Mouse (Mus musculus) heart, postnatal 25 days (tissue): ENCODE measurements around the gene St3gal5. TPM values are rescaled to one million over a fixed set of nuclear protein-coding genes. Genes with fewer than 3 reads are reported as not detected.

Experiments used
- DNase-seq: peaks from one replicate; pipeline ENCODE4 v3.0.0; 2022; ENCODE audit warnings: low spot score
- intact Hi-C: fragments of 180-260 bp; cut with DNase I; formaldehyde crosslinking; loops from one replicate; pipeline ENCODE4 v1.15.1; 2025
- total RNA-seq, 2 experiments: library from RNA; stranded (reverse); gene quantifications; 2 replicates each; pipeline ENCODE4 v1.2.3; 2021

Gene St3gal5
- total RNA-seq, 2 experiments from 2014 or later: 56.3 to 58.1 TPM

DNA sequence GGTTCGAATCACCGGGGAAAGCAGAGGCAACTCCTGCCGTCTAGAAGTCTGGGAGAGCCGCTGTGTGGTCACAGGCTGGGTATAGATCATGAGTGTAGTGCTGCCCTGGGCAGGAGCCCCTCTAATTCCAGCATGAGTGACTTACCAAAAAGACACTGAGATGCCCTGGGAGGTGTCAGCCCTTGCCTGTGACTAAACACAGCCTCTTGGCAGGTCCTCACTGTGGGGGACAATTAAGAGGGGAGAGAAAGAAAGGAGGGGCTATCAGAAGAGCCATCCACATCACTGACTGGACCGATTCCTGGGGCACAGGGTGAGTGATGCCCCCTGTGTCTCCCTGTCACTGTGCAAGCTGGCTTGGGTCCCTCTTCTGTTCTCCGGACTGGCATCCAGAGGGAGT, 89.4 kb downstream of the St3gal5 start:
- intact Hi-C loops: loop anchor here (1.0 to 5.0 kb wide), 4 partner anchors 30 to 220 kb away; no protein-coding TSS in a partner anchor
- no peak for DNase-seq

DNA sequence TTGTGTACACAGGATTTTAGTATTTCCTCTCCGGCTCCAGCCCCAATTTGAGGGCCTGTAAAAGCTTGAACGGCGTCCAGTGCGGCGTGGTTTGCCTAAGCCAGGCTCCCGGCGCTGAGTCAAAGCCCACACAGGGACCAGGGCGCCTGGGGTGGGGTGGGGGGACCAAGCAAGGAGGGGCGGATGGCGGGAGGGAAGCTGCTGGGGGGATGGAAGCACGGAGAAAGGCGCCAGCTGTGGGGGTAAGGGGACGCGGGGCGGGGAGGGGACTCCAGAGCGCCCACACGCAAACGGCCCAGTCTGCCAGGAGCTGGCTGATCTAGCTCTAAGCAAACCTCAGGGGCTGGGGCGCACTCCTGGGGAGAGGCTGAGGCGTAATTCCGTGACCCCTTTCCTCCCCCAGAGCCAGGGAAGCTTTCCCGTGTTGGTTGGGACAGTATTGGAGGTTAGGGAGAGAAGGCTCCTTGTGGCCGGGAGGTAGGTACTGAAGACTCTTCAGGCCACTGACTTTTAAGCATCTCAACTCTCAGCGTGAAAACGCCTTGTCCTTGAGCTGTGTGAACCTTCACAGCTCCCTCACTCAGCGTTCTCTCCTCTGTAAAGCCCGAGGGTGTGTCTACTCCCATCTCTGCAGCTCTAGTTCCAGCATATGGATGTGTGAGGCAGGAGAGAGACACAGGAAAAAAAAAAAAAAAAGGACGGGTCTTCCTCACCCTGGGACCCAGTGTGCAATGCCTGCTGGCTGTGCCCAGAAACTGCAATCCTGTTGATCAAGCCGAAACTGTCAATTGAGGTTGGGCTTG, 91.9 kb downstream of the St3gal5 start:
- DNase-seq: peak; percentile 36
- intact Hi-C loops: loop anchor here (5.0 kb wide), 1 partner anchor 218 kb away; no protein-coding TSS in a partner anchor

DNA sequence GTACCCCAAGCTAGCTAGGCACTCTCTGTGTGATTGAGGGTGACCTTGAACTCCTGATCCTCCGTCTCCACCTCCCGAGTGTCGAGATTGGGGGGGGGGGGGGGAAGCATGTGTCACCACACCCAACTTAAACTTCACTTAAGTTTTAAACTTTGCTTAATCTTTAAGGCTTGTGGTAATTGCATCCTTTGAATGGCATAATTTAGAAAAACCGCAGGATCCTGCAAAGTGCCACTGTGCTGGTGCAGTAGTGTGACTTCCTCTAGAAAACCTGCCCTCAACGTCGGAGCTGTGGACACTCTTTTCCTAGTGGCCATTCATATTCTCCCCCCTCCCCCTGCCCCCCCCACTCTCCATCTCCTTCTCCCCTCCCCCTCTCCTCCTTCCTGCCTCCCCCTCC, 92.7 kb downstream of the St3gal5 start:
- intact Hi-C loops: no loop called here

DNA sequence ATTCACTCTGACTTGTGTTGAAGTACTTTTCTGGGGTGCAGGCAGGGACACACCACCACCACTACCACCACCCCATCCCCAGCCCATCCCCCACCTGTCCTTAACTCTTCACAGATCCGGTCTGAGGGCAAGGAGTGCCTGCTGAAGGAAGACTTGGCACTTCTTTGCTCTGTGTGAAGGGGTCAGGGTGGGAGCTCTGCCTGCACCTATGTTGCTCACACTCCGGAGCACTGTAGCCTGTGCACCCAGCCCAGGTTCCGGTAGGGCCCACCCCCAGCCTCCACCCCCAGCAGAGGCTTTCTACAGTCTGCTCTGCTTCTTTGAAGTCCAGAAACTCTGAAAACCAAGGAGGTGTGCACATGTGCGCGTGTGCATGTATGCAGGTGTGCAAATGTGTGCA, 93.2 kb downstream of the St3gal5 start:
- no peak for DNase-seq
- intact Hi-C loops: no loop called here

More for the DNA sequence above, 92.7 kb downstream of the St3gal5 start:
- no peak for DNase-seq

DNA sequence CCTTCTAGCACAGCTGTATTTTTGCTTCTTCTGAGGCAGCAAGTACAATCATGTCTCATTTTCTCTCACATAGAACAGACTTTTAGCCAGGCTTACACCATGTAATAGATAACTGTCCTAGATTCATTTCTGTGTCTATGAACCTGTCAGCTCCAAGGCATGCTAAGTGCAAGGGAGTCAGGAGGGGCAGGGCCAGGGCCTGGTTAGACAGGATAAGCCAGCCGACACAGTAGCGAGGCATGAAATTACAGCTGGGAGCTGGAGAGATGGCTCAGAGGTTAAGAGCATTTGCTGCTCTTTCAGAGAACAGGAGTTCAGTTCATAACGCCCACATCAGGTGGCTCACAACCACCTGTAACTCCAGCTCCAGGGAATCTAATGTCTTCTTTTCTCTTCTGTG, 99.3 kb downstream of the St3gal5 start:
- intact Hi-C loops: no loop called here
- no peak for DNase-seq

DNA sequence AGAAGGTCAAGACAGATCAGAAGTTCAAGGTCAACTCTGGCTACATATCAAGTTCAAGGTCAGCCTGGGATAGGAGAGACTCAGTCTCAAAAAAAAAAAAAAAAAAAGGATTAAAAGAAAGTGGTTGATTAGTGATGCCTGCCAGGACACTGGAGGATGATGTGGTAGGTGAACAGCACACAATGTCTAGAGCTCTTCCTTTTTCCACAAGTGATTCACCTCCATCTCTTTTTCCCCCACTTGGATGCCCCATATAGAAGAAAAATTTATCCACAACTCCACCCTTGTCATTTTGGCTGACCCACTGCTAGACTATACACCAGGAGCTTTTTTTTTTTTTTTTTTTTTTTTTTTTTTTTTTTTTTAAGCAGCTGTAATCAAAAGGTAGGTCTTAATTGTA, 100.1 kb downstream of the St3gal5 start:
- intact Hi-C loops: no loop called here
- no peak for DNase-seq

DNA sequence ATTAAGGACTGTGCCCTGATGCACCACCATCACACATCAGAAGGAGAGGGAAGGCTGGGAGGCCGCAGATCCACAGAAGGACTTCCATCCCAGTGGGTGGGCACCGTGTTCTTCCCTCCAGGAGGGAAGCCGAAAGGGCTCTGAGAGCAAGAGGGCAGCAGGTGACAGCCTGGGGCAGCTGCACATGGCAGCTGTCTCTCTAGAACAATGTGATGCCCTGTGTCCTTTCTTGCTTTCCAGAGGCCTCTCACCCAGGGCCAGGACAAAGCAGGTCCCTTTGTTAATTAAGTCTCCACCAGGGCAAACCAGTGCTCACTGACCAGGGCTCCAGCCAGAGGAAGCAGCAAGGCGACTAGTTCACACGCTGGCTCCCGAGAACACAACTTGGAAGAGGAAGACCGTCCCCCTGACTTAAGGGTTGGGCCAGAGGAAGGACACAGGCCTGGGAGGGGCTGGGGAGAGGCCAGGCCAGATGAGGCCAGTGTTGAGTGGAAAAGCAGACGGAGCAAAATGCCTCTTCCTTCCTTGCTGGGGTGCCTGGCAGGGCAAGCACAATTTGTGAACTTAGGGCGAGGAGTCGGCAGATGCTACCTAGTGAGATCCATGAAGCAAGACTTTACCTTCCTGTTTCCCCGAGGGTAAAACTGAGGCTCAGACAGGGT, 103.3 kb downstream of the St3gal5 start:
- DNase-seq: peak; percentile 67

DNA sequence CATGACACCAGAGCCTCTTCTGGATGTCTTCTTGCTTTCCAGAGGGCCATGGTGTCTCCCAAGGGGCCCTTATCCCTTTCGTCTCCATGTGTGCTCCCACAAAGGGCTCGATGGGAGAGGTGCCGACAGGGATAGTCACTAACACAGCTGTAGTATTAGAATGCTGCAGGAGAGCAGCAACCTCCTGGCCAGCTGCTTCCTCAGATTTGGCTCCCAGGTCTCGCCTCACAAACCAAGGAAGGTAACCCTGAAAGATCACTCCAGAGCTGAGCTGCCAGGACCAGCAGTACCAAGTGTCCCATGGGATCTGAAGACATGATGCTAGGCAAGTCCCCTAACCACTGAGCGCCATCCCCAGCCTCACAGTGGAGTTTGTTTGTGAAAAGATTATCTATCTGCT, 105.3 kb downstream of the St3gal5 start:
- DNase-seq: no peak
- intact Hi-C loops: no loop called here

More for the DNA sequence above, 103.3 kb downstream of the St3gal5 start:
- intact Hi-C loops: no loop called here

DNA sequence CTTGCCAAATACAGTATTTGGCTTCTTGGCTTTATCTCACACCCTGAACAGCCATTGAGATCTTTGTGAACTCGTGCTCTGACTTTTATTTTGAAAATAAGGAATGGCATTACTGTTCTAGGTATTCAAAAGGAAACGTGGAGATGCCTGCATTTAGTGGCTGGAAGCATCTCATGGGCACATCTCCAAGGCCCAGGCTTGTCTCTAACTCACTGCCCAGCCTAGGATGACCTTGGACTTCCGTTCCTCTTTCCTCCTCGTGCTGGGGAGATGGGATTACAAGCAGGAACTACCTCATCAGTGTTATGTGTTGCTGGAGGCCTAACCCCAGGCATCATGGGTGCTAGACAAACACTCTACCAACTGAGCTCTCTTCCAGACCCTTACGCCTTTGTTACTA, 105.9 kb downstream of the St3gal5 start:
- intact Hi-C loops: no loop called here
- DNase-seq: no peak

Other genes with a start within 250 kb of the St3gal5 start
- 100 to 1,000 TPM; 128 to 129 TPM for gene Ptcd3, start 188.8 kb upstream of the St3gal5 start, total RNA-seq
- 10 to 100 TPM; 41.9 TPM for gene Polr1a, start 188.5 kb upstream of the St3gal5 start, total RNA-seq
- gene Atoh8, start 138.0 kb downstream of the St3gal5 start, total RNA-seq: 10 to 100 TPM in 1 of 2 experiments, 1 to 10 TPM in 1; 6.1 to 12.4 TPM
- gene Sftpb, start 207.0 kb downstream of the St3gal5 start, total RNA-seq: under 1 TPM in 1 of 2 experiments, not detected in 1; 0.45 TPM
- gene Usp39, start 247.6 kb downstream of the St3gal5 start, total RNA-seq: 10 to 100 TPM; 15.7 to 16.6 TPM
- 10 to 100 TPM in 1 of 2 experiments, 1 to 10 TPM in 1; 9.4 to 10.1 TPM for gene 0610030E20Rik, start 249.7 kb downstream of the St3gal5 start, total RNA-seq